Mouse (Mus musculus): ENCODE data around the gene Plekhm2.

DNA sequence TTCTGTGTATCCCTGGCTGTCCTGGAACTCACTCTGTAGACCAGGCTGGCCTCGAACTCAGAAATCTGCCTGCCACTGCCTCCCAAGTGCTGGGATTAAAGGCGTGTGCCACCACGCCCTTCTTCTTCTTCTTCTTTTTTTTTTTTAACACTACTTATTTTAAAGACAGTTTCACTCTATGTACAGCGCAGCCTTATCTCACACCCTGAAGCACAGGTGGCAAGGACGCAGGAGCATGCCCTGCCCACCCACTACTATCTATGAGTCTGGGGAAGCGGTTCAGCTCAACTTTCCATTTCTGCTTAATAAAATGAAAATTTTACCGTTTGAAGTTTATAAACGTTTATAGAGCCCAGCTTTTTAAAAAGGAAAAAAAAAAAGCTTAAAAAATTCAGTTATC lies 23.8 kb upstream of the Plekhm2 start:
- TF ChIP-seq CTCF (IDR thresholded peaks at IDR 0.05; ENCODE audit: extremely low read depth, insufficient read depth, low read length) = no peak
- TF ChIP-seq POLR2A (IDR thresholded peaks at IDR 0.05; ENCODE audit: extremely low read depth, insufficient read depth, low read length) = no peak
